Mouse (Mus musculus) megakaryocyte, embryonic 14.5 days (primary cell): ENCODE measurements around the gene Rab3gap2.

Experiments used
- FLI1 ChIP-seq: IDR thresholded peaks from 2 replicates; pipeline ENCODE4 v1.6.1; 2012; ENCODE audit warnings: low read length, inconsistent platforms, mixed read lengths
- GATA1 ChIP-seq: IDR thresholded peaks from 3 replicates; pipeline ENCODE4 v1.6.1; 2012; ENCODE audit warnings: mixed read lengths, low read length, inconsistent platforms, borderline replicate concordance

- TF ChIP-seq GATA1 = no peak
- TF ChIP-seq FLI1 = no peak
Measured at GRCm38 (mm10) chr1:185253140-185253892, 49.4 kb downstream of the Rab3gap2 start.
